ENCODE assay signal across 20 mouse cellular contexts in the genomic region with DNA sequence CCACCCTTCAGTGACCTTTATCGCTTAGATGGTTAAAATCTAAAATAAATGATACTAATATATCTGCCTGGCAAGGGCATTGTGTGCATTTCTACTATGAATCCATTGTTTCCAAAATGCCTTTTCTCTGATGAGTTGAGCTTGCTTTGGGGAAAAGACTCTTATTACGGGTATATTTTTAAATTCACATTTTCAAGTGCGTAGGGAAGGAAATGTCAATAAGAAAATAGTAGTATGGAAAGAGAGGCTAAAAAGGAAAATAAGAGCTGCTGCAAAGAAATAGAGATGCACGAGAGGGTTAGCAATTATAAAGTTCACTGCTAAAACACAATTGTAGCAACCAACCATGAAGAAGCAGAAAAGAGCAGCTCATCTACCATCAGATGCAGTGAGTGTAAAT.
"Had no signal": no experiment of that assay in that cellular context is flagged by ENCODE, and none has a peak within 500 bp of the region (broad histone marks: within the 10 kb centered on the region; RNA-seq: fewer than 3 reads in every experiment).

No protein-coding gene starts in this region.

- H3K9ac ChIP-seq: liver, embryonic 13.5 days; midbrain, embryonic 12.5 days; neural tube, embryonic 15.5 days had no signal

- ATAC-seq: midbrain, embryonic 16.5 days had no signal

- H3K36me3 ChIP-seq: liver, embryonic 13.5 days; midbrain, embryonic 12.5 days; neural tube, embryonic 15.5 days had no signal

- H3K27ac ChIP-seq: kidney, postnatal 0 days; left cerebral cortex, adult 2 months; liver, embryonic 13.5 days; midbrain, embryonic 12.5 days; stomach, postnatal 0 days had no signal

- H3K4me1 ChIP-seq: liver, embryonic 13.5 days had no signal

- H3K4me2 ChIP-seq: liver, embryonic 13.5 days; midbrain, embryonic 12.5 days; neural tube, embryonic 15.5 days had no signal

- H3K9me3 ChIP-seq: liver, embryonic 13.5 days; midbrain, embryonic 12.5 days; neural tube, embryonic 15.5 days had no signal

- DNase-seq: kidney, adult 18-20 months; kidney, postnatal 25 days; layer of hippocampus, postnatal 36 days; liver, embryonic 13.5 days; lung, adult 2 months; lung, postnatal 14 days; lung, postnatal 4 days; right cerebral cortex, adult 18-20 months; right cerebral cortex, postnatal 14 days; right cerebral cortex, postnatal 4 days; thymus, adult 2 months; thymus, postnatal 14 days; thymus, postnatal 4 days had no signal

- H3K27me3 ChIP-seq: liver, embryonic 13.5 days; midbrain, embryonic 12.5 days; neural tube, embryonic 15.5 days had no signal

- H3K4me3 ChIP-seq: left cerebral cortex, adult 2 months; liver, embryonic 13.5 days; midbrain, embryonic 12.5 days; myocyte; neural tube, embryonic 15.5 days had no signal
